Mouse (Mus musculus) embryonic fibroblast, embryonic 13.5 days (primary cell): ENCODE results near the gene Pdcd4. TPM values are rescaled to one million over a fixed set of nuclear protein-coding genes. Genes with fewer than 3 reads are reported as not detected.

Source experiments
- H3K27ac ChIP-seq: 2 replicates; pipeline ENCODE4 v1.5.1; 2012; ENCODE audit warnings: low read length, control low read depth, inconsistent platforms; ENCODE audit not compliant: insufficient read depth
- H3K4me1 ChIP-seq: 2 replicates; pipeline ENCODE4 v1.6.1; 2011; ENCODE audit warnings: low read length; ENCODE audit not compliant: control insufficient read depth, insufficient read depth
- H3K4me3 ChIP-seq: 2 replicates; pipeline ENCODE4 v1.5.1; 2011; ENCODE audit warnings: mild to moderate bottlenecking, control low read depth, low read length; ENCODE audit not compliant: insufficient read depth
- CTCF ChIP-seq: IDR thresholded peaks from 2 replicates; pipeline ENCODE4 v1.5.1; 2011; ENCODE audit warnings: mild to moderate bottlenecking, control low read depth, low read length, moderate library complexity, borderline replicate concordance; ENCODE audit not compliant: insufficient read depth
- POLR2A ChIP-seq: IDR thresholded peaks from 2 replicates; pipeline ENCODE4 v1.6.1; 2011; ENCODE audit warnings: low read depth, mild to moderate bottlenecking, control low read depth, low read length, moderate library complexity
- polyA plus RNA-seq: library from polyadenylated mRNA; stranded (reverse); fragments of >200 nt; gene quantifications from 2 replicates; pipeline ENCODE4 v1.2.4, GENCODE M21; 2011; ENCODE audit warnings: low read depth; ENCODE audit not compliant: missing spikeins, insufficient read length

Gene Pdcd4
- polyA plus RNA-seq, 1 experiment = 40.4 TPM

DNA sequence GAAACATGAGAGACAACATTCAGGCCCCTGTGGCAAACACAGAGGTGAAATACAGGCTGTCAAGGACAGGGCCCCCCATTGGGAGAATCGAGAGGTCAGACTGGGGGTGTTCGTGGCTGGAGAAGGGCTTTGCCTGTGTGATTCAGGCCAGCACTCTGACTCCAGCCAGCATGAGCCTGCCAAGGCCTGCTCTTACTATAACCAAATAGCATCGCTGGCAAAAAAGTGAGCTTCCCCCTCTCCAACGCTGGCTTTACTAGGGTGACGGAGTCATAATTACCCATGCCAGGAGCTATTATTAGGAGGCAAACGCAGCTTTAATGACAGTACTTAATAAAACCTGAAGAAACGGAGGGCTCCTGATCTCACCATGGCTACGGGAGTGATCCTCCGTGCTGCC lies 35.2 kb upstream of the Pdcd4 start:
- no peaks in the 10 kb centered on the region for H3K4me1 ChIP-seq
- TF ChIP-seq POLR2A (no peak), CTCF (no peak)

GRCm38 (mm10) chr19:53857962-53858361 lies 34.1 kb upstream of the Pdcd4 start:
- Histone ChIP-seq H3K4me3 (no peak overlapping the region), H3K4me1 (no peaks in the 10 kb centered on the region), H3K27ac (no peak overlapping the region)
- TF ChIP-seq CTCF (no peak), POLR2A (no peak)

More for the DNA sequence above, 35.2 kb upstream of the Pdcd4 start:
- Histone ChIP-seq H3K27ac (no peak overlapping the region), H3K4me3 (no peak overlapping the region)

DNA sequence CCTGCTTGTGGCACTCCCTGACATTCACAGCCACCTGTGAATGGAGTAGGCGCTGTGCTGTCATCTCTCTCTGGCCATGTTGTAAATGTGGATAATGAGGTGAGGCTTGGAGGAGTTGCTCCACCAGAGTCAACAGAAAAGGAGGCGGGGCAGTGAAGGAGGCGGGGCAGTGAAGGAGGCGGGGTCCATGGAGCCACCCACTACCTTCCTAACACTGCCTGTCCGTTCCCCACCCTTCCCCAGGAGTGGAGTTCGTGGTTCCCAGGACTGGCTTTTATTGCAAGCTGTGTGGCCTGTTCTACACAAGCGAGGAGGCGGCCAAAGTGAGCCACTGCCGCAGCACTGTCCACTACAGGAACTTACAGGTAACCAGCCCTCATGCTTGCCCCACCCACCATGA lies 32.9 kb upstream of the Pdcd4 start:
- no peak overlapping the region for H3K27ac ChIP-seq
- no peaks in the 10 kb centered on the region for H3K4me1 ChIP-seq
- H3K4me3 ChIP-seq = no peak overlapping the region
- TF ChIP-seq CTCF (no peak), POLR2A (no peak)

- no peak overlapping the region for H3K27ac ChIP-seq
- no peak for TF ChIP-seq CTCF
- no peak for TF ChIP-seq POLR2A
- H3K4me3 ChIP-seq = no peak overlapping the region
- H3K4me1 ChIP-seq = no peaks in the 10 kb centered on the region
Observed at GRCm38 (mm10) chr19:53859593-53859992, 32.4 kb upstream of the Pdcd4 start.

GRCm38 (mm10) chr19:53861346-53861745 lies 30.7 kb upstream of the Pdcd4 start:
- no peak overlapping the region for H3K27ac ChIP-seq
- no peak overlapping the region for H3K4me3 ChIP-seq
- TF ChIP-seq POLR2A = no peak
- no peak for TF ChIP-seq CTCF
- no peaks in the 10 kb centered on the region for H3K4me1 ChIP-seq

- Histone ChIP-seq H3K27ac (no peak overlapping the region), H3K4me3 (no peak overlapping the region), H3K4me1 (no peaks in the 10 kb centered on the region)
- TF ChIP-seq CTCF (no peak), POLR2A (no peak)
Observed at GRCm38 (mm10) chr19:53862573-53863246, 29.3 kb upstream of the Pdcd4 start.

GRCm38 (mm10) chr19:53867238-53867637 lies 24.8 kb upstream of the Pdcd4 start:
- no peak overlapping the region for H3K27ac ChIP-seq
- no peak overlapping the region for H3K4me3 ChIP-seq
- TF ChIP-seq CTCF (no peak), POLR2A (no peak)

DNA sequence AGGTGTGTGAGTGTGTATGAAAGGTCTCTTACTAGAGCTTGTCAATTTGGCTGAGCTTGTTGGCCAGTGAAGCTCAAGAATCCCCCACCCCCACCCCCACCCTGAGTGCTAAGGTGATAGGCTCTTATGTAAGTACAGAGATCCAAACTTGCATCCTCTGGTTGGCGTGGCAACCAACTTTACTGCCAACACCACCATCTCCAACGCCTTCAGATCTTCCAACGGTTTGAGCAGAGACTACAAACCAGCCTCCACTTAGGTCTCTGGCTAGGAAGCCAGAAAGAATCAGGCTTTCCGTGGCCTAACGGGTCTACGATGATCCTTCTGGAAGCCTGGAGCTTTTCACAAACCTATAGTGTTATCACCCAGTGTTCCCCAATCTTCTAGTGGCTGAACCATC lies 23.9 kb upstream of the Pdcd4 start:
- TF ChIP-seq POLR2A (no peak), CTCF (no peak)

More at GRCm38 (mm10) chr19:53867238-53867637, 24.8 kb upstream of the Pdcd4 start:
- H3K4me1 ChIP-seq = no peaks in the 10 kb centered on the region

DNA sequence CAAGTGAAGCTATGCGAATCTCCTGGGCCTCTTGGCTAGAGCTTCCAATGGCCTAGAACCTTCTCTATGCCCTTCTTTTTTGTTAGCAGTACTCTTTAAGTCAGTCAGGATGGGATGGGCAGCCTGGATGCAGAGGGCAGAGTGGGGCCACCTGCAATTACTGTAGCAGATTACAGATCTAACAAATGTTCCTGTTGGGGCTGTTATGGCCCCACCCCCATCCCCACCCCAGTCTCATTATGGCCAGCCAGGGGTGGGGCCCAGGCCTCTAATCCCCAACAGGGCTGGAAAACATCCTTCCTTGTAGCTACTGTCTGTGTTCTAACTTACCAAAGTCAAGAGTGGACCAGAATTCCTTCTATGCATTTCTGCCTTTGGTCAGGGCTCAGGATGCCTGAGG lies 23.2 kb upstream of the Pdcd4 start:
- H3K4me1 ChIP-seq = no peaks in the 10 kb centered on the region
- H3K4me3 ChIP-seq = no peak overlapping the region
- H3K27ac ChIP-seq = no peak overlapping the region
- TF ChIP-seq CTCF (no peak), POLR2A (no peak)

More for the DNA sequence above, 23.9 kb upstream of the Pdcd4 start:
- Histone ChIP-seq H3K4me3 (no peak overlapping the region), H3K4me1 (no peaks in the 10 kb centered on the region), H3K27ac (no peak overlapping the region)

DNA sequence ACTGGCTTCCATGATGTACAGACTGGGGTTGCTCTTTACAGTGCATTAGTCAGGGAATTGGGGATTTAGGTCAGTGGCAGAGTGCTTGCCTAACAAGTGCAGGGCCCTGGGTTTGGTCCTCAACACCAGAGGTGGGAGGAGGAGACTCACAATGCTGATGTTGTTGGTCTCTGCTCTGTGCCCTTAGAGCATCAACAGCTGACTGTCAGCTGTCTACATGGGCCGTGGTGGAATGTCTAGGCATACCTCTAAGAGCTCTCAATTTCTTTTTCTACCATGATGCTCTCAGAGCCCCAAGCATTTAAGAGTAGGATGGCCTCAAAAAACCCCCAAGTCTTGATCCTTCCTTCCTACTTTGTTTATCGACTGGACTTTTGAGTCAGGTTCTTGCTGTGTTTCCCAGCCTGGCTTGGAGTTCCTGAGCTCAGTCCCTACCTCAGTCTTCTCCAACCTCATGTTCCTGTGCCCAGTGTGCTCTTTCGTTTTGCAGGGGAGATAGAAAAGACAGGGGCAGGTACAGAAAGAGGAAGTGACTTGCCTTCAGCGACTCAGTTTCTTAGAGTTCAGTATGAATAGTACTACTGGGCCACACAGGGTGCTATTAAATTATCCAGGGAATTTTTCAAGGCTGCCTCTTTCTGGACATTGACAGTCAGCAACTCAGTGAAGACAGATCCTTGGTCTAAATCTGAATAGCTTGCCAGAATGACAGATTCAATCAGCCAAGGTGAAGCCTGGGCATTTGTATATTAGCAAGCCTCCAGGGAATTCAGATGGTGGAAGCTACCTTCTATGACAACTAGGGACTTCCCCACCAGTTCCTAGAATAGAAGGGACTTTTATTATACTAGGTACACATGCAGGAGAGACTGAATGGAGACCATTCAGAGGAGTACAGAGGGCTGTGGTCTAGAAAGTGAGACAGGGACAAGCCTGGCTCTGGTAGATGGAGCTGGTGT lies 22.3 kb upstream of the Pdcd4 start:
- H3K27ac ChIP-seq = no peak overlapping the region

More for the DNA sequence above, 22.3 kb upstream of the Pdcd4 start:
- H3K4me1 ChIP-seq = no peaks in the 10 kb centered on the region
- no peak overlapping the region for H3K4me3 ChIP-seq
- TF ChIP-seq POLR2A (no peak), CTCF (no peak)
